Mouse (Mus musculus) thymus, adult 18-20 months (tissue): Measurements from ENCODE around the gene Lama4.

ENCODE experiments used
- DNase-seq, 2 experiments: peaks; one replicate each; pipeline ENCODE4 v3.0.0; 2022; ENCODE audit warnings: mixed read lengths in 2 of 2

Lama4 gene

DNA sequence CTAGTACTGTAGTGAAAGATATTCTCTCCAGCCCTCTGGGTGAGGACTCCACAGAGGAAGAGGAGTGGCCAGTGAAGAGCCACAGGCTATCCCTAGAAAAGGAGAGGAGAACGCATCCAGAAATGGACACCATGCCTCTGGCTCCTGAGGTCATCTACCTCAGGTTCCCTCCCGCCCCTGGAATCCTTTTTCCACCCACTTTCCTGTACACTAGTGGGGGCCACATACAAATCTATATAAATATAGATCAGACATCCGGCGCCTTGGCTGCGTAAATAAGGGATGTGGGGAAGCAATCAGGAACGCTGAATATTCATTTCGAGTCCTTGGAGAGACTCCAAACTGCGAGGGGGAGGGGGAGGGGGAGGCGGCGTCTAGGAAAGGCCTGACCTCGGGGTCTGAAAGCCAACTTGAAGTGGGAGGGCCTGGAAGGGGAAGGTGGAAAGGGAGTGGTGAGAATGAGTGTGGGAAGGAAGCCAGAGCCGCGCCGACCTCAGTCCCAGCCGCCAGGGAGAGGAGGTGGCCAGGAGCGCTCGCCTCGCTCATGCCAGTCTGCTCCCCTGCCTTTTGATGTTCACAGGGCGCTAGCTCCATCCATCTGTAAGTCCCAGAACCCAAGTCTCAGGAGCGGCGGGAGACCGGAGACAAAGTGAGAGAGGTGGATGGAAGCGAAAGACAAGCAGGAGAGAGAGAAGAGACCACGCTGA lies at the start of gene Lama4:
Gene Lama4, plus strand, starts transcription at position 441 of the 707 bp plus-strand sequence.
- DNase-seq, result peak; percentile 4 to 7

DNA sequence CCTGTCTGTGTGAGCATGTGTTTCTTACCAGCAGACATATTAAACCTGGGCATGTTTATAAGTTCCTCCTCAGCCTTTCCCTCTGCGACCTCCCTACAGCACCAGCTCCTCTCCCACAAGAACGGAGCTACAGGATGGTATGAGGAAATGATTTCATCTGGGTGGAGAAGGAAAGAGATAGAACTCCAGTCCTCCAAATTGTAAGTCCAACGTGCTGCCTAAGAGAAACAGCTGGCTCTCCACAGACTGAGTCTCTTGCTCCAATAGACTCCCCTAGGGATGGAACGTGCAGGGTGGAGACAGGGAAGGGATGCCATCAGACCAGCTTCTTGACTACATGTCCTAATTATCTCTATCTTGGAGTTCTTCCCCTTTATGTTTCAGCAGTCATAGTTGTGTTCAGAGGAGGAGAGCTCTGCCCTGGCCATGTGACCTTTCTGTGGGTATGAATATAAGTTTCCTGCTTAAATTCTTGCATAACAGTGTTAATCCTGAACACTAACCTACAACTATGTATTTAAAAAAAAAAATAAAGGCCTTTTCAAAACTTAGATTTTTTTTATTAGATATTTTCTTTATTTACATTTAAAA lies 49.2 kb upstream of the Lama4 start:
- DNase-seq, result no peak

DNA sequence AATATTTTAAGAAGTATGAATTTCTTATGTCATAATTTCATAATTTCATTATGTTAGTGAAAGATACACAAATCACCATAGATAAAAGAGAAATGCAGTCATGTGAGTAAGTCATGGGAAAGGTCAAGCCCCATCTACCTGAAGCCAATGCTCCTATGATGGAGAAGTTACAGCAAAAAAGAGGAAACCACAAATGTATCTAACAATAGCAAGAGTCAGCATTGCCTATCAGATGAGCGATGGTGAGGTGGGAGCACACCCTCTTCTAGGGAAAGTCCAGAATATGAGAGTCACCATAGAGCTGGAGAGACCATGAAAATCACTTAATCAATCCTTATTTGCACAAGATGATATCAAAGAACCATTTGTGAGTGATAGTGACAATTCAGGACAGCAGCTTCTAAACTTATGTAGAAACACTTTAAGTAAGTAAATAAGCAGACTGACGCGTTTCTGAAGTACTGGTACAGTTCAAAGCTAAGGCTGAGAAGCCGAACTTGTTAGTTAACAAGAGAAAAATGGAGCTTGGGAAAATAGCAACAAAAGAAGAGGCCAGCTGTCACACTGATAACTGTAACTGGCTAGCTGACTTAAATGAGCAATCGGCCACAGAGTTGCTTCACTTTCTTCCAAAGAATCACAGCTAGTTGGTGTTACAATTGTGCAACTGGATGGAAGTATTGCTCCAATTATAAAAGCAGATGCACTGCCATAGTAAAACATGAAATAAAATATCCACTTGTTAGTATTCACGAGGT lies 36.2 kb upstream of the Lama4 start:
- DNase-seq, result no peak

DNA sequence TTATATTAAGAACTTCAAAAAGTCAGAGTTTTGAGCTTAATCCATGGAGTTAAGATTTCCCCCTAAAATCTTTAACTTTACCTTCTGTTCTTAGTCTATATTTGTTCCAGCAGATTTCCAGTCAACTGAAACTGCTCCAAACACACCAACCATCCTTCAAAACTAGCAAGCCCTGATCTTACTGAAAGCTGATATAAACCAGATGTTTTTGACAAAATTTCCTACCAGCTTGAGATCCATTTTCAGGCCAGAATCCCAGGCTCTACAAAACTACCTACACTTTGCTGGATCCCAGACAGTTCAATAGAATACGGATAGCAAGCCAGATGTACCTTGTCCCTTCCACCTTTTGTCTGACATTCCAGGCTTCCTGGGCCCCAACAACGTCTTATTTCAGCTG lies 20.6 kb upstream of the Lama4 start:
- DNase-seq, result no peak

DNA sequence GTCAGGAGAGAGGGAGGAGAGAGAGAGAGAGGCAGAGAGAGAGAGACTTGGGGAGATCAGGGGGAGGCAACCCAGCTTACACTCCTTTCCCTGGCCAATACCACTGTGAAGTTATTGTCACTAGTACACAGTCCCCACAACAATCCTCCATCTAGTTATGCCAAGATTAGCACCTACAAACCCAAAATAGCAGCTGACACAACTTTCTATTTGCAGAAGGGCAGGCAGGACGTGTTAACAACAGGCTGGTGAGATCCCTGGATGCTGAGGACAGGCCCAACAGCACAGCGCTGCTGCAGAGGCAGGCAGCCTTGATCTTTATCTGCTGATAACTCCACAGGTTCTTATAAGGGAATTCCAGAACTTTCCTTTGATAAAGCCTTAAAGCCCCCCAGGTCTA lies 3.4 kb upstream of the Lama4 start:
- DNase-seq, result no peak

DNA sequence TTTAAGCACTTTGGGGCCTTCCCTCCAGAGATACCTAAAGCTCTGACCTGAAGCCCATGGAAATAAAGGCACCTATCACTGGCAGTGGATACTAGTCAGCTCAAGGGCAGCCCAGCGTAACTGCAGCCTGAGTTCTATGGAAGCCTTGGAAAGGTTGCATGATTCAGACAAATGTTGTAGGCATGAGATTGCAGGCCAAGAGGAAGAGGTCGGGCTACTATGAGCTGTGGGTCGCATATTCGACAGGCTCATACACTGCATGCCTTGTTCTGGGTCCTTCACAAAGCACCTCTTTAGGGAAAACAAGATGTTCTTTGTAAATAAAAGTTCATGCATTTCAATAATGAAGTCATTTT lies 618 bp upstream of the Lama4 start:
- DNase-seq, result no peak

DNA sequence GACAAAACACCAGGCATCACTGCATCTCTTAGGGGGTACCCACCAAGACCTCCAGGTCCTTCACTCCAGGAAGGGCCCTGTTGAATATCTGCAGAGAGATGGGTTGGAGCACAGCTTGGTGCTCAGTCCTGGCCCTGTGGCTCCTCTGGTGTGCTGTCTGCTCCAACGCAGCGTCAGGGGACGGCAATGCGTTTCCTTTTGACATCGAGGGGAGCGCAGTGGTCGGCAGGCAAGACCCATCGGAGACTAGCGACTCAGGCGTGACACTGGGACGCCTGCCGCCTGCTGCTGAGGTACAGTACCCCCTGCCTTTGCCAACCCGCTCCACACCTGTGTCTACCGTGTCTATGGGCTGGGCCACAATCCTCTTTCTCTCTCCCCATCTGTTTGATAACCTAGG lies 542 bp downstream of the Lama4 start:
- DNase-seq, result peak; percentile 4 to 8

DNA sequence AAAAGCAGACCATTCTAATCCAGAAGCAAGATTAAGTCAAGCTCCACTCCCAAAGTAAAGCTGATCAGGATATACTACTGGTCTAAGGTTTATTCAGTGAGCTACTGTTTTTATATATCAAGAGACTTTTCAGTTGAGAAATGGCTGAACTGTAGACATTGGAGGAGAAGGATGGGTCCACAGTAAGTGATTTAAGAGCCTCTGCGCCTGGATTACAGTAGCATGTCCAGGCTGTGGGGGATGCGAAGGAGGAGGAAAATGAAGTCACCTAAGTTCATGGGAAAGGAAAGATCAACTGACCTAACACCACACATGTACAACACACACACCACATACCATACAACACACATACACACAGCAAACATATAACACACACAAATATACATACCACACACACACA lies 1.3 kb downstream of the Lama4 start:
- DNase-seq, result no peak

DNA sequence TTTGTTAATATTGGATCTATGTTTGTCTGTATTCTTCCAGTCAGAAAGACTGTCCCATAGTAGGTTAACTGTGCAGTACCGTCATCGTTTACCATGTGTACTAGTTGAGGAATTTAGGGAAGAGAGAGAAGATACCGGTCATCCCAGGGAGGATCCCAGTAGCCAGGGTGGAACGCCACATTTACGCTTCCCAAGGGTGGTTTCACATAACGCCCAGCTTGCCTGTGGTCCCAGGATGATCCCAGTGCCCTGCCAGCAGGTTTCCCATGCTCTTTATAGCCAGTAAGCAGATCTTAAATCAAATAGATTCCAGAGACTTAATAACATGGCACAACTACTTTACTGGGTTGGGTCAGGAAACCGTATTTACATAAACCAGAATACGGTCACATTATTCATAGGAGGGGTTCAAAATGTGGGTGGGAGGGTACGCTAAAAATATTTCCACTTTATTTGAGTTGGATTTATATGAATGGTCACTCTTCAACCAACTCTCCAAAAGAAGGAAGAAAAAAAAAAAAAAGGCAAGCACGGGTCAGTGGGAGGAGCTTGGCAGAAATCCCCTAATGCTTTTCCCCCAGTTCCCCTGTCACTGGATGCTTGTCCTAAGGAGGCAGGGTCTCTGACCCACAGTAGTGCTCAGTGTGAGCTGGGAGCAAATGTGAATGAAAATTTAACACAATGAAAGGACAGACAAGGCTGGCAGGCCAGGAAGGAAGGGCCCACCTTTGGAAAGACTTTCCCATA lies 3.2 kb downstream of the Lama4 start:
- DNase-seq, result no peak

DNA sequence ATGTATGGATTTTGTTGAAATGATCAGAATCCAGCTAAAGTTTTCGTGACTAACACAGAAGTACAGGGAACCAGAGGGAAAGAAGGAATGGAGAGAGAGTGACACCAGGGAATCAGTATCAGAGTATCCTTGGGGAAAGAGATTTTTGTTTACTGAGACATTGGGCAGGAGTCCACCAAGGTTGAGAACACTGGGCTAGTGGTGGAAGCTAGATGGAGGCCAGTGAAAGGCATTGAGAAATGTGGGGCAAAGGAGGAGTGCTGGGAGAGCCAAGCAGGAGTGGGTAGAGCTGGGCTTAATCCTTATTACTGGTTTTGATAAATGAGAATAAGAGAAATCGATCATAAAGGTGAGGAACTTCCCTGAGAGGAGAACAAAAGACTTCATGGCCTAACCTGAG lies 4.2 kb downstream of the Lama4 start:
- no peak for DNase-seq

DNA sequence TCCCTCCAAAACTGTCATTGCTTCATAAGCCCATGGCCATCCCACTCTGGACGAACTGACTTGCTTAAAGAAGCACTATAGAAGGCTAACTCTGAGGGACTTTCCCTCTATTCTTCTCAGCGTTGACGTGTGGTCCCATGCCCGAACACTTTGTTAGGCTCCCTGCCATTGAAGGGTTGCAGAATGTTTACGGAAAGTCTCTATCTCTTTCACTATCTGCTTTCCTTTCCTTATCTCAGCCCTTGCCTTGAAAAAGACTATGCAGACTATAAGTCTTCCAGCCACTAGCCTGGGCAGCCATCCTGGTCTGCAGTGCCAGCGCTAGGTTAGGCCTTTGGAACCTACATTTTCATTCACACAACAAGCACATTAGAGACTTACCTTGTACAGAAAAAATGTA lies 4.7 kb downstream of the Lama4 start:
- DNase-seq, result no peak

DNA sequence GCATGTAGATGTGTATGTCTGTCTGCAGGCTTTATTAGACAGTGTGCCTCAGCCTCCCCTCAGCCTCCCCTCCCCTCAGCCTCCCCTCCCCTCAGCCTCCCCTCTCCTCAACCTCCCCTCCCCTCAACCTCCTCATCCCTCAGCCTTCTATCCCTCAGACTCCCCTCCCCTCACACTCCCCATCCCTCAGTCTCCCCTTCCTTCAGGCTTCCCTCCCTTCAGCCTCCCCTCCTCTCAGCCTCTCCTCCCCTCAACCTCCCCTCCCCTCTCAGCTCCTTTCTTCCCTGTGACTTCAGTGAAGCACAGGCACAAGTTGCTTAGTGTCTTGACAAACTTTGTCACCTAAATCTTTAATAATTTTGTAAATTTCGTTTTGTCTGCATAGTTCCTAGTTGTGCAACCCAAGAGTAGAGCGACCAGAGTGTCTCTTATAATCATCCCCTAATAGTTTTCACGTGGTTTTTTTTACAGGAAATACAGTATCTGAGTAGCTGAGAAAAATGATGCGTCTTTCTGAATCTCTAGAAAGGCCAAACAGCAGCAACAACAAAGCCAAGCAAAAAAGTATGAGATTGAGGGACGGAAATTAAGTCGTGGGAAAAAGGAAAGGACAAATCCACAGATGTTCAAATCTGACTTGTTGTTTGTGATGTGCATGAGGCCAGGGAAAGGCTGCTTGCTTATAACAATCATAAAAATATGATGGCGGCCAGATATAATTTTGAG lies 7.1 kb downstream of the Lama4 start:
- DNase-seq, result no peak

DNA sequence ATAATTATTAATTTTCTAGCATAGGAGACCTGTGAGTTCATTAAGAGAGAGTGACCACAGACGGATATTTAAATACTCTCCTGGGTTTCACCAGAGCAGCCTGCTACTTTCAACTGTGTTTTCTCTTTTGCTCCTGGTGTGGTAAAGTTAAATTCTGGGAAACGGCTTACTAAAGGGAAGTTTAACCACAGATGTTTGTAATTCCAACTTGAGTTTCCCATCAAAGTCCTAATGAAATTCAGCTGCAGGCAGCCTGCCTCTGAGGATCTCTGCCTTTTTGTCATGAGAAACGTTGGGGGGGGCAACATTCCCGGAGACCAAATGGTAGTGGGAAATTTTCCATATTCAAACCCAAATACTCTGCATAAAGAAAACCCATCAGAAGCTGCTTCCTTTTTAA lies 7.7 kb downstream of the Lama4 start:
- DNase-seq, result no peak

DNA sequence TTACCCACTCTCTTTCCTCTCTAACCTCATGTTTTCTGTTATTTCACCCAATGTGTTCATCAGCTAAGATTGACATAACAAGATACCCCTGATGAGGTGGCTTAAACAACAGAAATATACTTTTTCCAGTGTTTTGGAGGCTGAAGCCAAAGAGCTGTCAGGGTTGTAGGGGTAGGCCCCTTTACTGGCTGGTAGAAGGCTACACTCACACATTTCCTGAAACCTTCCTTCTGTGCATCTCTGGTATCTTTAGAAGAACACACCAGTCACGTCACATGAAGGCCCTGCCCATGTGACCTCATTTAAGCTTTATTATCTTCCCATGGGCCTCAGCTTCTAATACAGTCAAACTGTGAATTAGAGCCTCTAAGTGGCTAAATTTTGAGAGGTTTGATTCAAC lies 12.9 kb downstream of the Lama4 start:
- DNase-seq, result no peak

DNA sequence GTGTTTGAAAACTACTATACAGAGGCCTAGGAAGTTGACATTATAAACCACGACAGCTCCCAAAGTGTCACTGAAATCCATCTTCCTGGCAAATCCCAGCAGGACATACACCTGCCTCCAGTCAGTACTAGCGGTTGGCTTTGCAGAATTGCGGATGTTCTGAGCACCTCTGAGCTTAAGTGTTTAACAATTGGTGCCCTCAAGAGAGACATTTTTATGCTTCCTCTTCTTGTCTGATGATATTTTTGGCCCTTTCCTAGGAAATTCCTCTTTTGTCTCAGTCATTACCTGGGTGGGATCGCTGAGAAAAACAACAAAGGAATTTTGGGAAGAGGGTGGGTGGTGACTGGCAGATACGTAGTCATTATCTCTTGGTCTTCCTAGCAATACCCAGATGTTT lies 14.4 kb downstream of the Lama4 start:
- no peak for DNase-seq

DNA sequence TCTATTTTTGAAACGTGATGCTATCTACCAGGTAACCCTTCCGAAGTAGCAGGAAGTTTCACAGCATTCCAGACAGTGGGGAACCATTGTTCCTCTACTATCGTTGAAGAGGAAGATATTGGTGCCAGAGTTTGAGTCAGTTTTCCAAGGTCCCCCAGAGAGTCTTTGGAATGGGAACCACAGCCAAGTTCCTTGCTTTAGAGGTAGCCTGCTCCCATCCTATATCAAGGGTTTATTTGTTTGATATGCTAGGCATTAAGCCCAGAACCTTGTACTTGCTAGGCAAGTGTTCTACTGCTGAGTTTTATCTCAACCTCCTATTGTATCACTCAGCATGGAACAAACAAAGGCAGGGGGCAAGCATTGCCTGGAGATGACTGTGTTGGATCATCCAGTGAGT lies 15.7 kb downstream of the Lama4 start:
- DNase-seq, result no peak

DNA sequence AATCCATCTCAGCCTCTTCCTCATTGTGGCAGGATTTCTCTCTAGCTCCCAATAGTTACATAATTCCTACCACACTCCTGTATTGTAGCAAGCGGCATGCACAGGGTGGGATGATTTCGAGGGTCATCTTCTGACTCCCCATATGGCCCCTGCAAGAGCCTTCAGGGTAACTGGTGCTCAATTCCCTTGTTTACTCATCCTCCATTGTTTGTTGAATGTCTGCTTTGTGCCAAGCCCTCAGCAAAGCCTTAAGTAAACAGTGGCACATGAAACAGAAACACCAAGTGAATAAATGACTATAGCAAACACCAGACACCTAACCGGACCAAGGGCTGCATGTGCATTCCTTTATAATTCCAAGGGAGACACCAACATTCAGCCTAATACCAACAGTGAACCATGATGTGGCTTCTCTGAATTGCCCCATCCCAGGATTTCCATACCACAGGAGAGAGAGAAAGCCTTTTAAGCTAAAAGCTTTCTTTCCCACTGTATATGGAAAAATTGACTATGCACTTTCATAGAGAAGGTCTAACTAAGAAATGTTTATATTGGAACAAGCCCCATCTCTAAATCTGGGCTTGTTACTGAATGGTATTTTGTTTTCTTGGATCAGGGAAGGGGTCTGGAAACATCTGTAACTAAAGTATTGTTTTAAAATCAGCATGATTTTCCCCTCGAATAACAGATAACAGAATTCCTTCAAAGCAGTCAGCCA lies 19.2 kb downstream of the Lama4 start:
- no peak for DNase-seq

DNA sequence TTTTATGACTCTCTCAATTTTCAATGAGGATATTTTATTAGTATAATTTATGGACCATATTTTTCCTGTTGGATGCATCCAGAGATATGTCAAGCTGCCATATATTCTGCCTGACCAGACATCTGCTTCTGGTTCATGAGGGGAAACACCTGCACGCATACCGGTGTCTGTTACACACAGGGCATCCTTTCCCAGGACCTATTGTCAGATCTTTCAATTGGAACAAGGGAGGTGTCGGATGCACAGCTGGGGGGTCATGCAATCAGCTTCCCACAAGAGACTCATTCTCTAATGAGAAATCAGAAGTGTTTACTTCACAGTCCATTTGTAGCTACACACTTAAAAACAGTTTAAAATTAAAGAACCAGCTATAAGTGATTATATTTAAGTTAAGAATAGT lies 20.7 kb downstream of the Lama4 start:
- DNase-seq, result no peak

DNA sequence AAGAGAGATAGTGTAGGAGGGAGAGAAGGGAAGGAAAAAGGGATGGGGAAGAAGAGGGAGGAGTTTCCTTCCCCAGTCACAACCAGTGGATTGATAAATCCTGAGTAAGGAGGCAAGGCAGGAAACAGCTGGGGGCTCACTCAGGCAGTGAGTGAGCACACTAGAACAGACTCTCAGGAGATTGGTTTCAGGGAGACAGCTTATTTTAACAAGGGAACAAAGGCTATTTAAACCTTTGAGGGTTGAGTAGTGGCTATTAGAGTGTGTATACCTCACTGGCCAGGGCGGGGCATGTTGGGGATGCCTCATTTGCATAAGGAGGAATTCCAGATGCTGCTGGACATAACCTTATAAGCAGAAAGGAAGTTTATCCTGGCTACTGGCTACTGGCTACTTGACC lies 27.5 kb downstream of the Lama4 start:
- no peak for DNase-seq

DNA sequence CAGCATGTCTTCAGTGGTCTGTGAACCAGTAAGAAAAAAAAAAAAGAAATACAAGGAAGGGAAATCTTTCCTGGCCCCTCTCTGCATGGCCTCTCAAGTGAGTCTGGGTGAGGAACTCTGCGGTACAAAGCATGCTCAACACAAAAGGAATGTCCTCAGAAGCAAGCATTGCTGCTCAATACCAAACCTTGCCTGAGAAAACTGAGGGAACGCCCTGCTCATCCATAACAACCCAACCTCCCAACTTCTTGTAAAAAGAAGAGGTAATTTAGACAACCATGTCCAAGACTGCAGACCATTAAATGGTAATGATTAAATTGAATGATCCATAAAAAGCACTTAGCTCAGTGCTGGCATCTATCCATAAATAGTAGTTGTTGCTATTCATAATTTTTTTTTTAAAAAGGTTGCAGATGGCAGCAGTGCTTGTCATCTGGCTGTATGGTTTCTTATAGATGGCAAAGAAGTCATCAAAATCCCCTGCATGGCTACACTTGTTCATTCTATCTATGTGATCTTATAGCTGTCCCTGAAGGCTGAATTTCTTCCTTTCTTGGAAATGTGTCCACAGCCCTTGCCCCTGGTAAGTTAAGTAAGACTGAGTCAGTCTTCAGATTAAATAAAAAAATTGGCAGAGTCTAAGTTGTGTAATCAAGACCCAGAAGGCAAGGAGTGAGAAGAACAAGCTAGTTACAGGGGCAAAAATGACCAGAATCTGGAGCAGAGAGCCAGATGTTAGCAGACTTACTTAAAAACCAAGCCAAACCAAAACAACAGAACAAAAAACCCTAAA lies 28.5 kb downstream of the Lama4 start:
- DNase-seq, result no peak

DNA sequence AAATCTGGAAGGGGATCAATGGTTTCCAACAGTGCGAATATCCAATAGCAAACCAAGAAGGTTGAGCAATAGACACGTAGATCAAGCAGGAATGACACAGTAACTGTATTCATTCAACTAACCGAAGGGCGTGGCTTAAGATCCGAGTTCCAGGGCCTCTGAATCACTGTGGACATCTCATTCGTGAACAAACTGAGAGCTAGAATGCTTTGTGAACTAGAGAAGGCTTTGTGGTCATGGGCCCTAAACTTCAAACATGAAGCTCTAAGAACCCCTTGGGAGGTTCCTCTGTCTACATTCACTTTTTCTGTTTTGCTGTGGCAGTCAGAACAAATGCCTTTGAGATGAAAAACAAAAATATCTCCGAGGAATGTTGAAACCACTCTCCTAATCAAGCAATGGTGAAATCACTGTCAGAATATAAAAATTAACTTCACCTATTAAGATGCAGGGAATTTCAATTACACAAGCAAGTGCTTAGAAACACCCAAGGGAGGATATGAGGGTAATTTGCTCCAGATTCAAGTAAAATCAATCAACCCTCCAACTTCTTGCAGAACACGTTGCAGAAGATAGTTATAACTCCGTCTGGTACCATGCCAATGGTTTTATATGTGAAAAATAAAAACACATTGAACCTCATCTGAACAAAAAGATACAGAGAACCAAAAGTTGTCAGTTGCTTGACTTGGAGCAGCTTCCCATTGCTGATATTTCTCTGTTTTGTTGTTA lies 29.6 kb downstream of the Lama4 start:
- DNase-seq, result no peak
